Mouse (Mus musculus) embryonic facial prominence, embryonic 14.5 days (tissue): ENCODE results near the gene Fibp. TPM values are rescaled to one million over a fixed set of nuclear protein-coding genes. Genes with fewer than 3 reads are reported as not detected.

Experiments used
- ATAC-seq: fragments of 200-750 bp; cut with Nextera tagmentation; 2 replicates; pipeline ENCODE4 v1.8.0; 2017; ENCODE audit warnings: low read depth, moderate number of reproducible peaks, moderate TSS enrichment
- DNase-seq: peaks from one replicate; pipeline ENCODE4 v3.0.0-alpha.2; 2015; ENCODE audit warnings: low spot score
- H3K27ac ChIP-seq: fragments of 300-500 bp; sonication (generic); replicated peaks from 2 replicates; pipeline ENCODE4 v1.5.1; 2014; ENCODE audit warnings: low read depth, mild to moderate bottlenecking, low read length, moderate library complexity
- H3K27me3 ChIP-seq: fragments of 300-500 bp; sonication (generic); replicated peaks from 2 replicates; pipeline ENCODE4 v1.6.1; 2014; ENCODE audit warnings: low read length; ENCODE audit not compliant: control insufficient read depth, insufficient read depth
- H3K36me3 ChIP-seq: fragments of 300-500 bp; sonication (generic); 2 replicates; pipeline ENCODE4 v1.6.1; 2014; ENCODE audit warnings: low read length, mixed read lengths; ENCODE audit not compliant: control insufficient read depth, insufficient read depth
- H3K4me1 ChIP-seq: fragments of 300-500 bp; sonication (generic); 2 replicates; pipeline ENCODE4 v1.6.1; 2014; ENCODE audit warnings: antibody characterized with exemption, low read length; ENCODE audit not compliant: control insufficient read depth, insufficient read depth
- H3K4me2 ChIP-seq: fragments of 300-500 bp; sonication (generic); 2 replicates; pipeline ENCODE4 v1.6.1; 2014; ENCODE audit warnings: low read depth, mild to moderate bottlenecking, low read length, moderate library complexity, mixed read lengths
- H3K4me3 ChIP-seq: fragments of 300-500 bp; sonication (generic); 2 replicates; pipeline ENCODE4 v1.5.1; 2014; ENCODE audit warnings: low read depth, mild to moderate bottlenecking, low read length
- H3K9ac ChIP-seq: fragments of 300-500 bp; sonication (generic); 2 replicates; pipeline ENCODE4 v1.6.1; 2014; ENCODE audit warnings: low read depth, mild to moderate bottlenecking, low read length, moderate library complexity, mixed read lengths
- H3K9me3 ChIP-seq: fragments of 300-500 bp; sonication (generic); 2 replicates; pipeline ENCODE4 v1.6.1; 2016; ENCODE audit warnings: low read length; ENCODE audit not compliant: control insufficient read depth
- WGBS: fragments of 180-500 bp; shearing (Covaris S2); extraction: QIAGEN DNeasy Blood & Tissue Kit; methylation state at CpG from one replicate; pipeline ENCODE4 v1.1.7; 2014; 5-methylcytosine and 5-hydroxymethylcytosine counted together
- polyA plus RNA-seq: library from polyadenylated mRNA; unstranded; fragments of >200 nt; fragmentation: Nextera tagmentation; extraction: Ambion mirVana; gene quantifications from 2 replicates; pipeline ENCODE4 v1.2.1, GENCODE M21; 2014

Fibp gene
- polyA plus RNA-seq, 1 experiment from 2014 or later, result 75.0 TPM

- DNase-seq (peak; percentile 47), ATAC-seq (no peak)
- WGBS, result 85% methylated on average over 2 of the region's 2 CpGs
- Histone ChIP-seq H3K36me3 (peaks cover 25% of the 10 kb centered on the region), H3K4me2 (no peak overlapping the region), H3K4me1 (peaks cover 20% of the 10 kb centered on the region), H3K27ac (no peak overlapping the region), H3K9ac (0 out of 2 replicates have a peak overlapping the region, but pooled peaks have one; percentile 27), H3K9me3 (no peaks in the 10 kb centered on the region), H3K4me3 (no peak overlapping the region), H3K27me3 (no peaks in the 10 kb centered on the region)
Observed at GRCm38 (mm10) chr19:5428083-5428482, 32.3 kb upstream of the Fibp start.

GRCm38 (mm10) chr19:5429219-5429618 lies 31.2 kb upstream of the Fibp start:
- Histone ChIP-seq H3K36me3 (peaks cover 25% of the 10 kb centered on the region), H3K9me3 (no peaks in the 10 kb centered on the region), H3K4me3 (no peak overlapping the region), H3K4me2 (no peak overlapping the region), H3K9ac (no peak overlapping the region), H3K27ac (no peak overlapping the region), H3K27me3 (no peaks in the 10 kb centered on the region), H3K4me1 (peaks cover 26% of the 10 kb centered on the region)
- WGBS, result 80% methylated on average over 4 of the region's 4 CpGs
- no peak for ATAC-seq
- DNase-seq, result no peak

- no peak overlapping the region for H3K4me2 ChIP-seq
- H3K27me3 ChIP-seq, result no peaks in the 10 kb centered on the region
- H3K4me3 ChIP-seq, result no peak overlapping the region
- DNase-seq (no peak), ATAC-seq (no peak)
- H3K9me3 ChIP-seq, result no peaks in the 10 kb centered on the region
- peaks cover 25% of the 10 kb centered on the region for H3K36me3 ChIP-seq
- H3K9ac ChIP-seq, result no peak overlapping the region
- 63% methylated on average over 8 of the region's 8 CpGs for WGBS
- H3K27ac ChIP-seq, result no peak overlapping the region
- H3K4me1 ChIP-seq, result peaks cover 26% of the 10 kb centered on the region
Observed at GRCm38 (mm10) chr19:5429806-5430205, 30.6 kb upstream of the Fibp start.

- Histone ChIP-seq H3K4me2 (no peak overlapping the region), H3K27ac (no peak overlapping the region), H3K9me3 (no peaks in the 10 kb centered on the region), H3K27me3 (no peaks in the 10 kb centered on the region), H3K4me3 (no peak overlapping the region), H3K4me1 (peaks cover 26% of the 10 kb centered on the region), H3K36me3 (peaks cover 25% of the 10 kb centered on the region), H3K9ac (no peak overlapping the region)
- ATAC-seq, result no peak
- WGBS, result 94% methylated on average over 1 of the region's 1 CpGs
- no peak for DNase-seq
Observed at GRCm38 (mm10) chr19:5430408-5430807, 30.0 kb upstream of the Fibp start.

GRCm38 (mm10) chr19:5431911-5432464 lies 28.4 kb upstream of the Fibp start:
- H3K36me3 ChIP-seq, result peaks cover 15% of the 10 kb centered on the region
- H3K27me3 ChIP-seq, result no peaks in the 10 kb centered on the region
- no peak overlapping the region for H3K27ac ChIP-seq
- H3K9ac ChIP-seq, result no peak overlapping the region
- WGBS, result 67% methylated on average over 4 of the region's 4 CpGs
- no peak overlapping the region for H3K4me2 ChIP-seq
- no peak overlapping the region for H3K4me3 ChIP-seq
- no peaks in the 10 kb centered on the region for H3K9me3 ChIP-seq
- no peak for DNase-seq
- H3K4me1 ChIP-seq, result peaks cover 15% of the 10 kb centered on the region
- no peak for ATAC-seq

GRCm38 (mm10) chr19:5432992-5433852 lies 27.2 kb upstream of the Fibp start:
- peak overlapping the region; percentile 58 for H3K9ac ChIP-seq
- peak; percentile 80 for DNase-seq
- no peaks in the 10 kb centered on the region for H3K27me3 ChIP-seq
- no peak overlapping the region; the same call in none of the 2 replicates for H3K27ac ChIP-seq
- no peaks in the 10 kb centered on the region for H3K9me3 ChIP-seq
- peaks cover 15% of the 10 kb centered on the region for H3K4me1 ChIP-seq
- WGBS, result 7% methylated on average over 13 of the region's 16 CpGs
- H3K4me2 ChIP-seq, result peak overlapping the region; percentile 65
- ATAC-seq, result peak; percentile 64
- 0 out of 2 replicates have a peak, but pooled peaks cover 3% of the 10 kb centered on the region for H3K36me3 ChIP-seq
- H3K4me3 ChIP-seq, result peak overlapping the region; percentile 32

GRCm38 (mm10) chr19:5433951-5434350 lies 26.5 kb upstream of the Fibp start:
- ATAC-seq (no peak), DNase-seq (no peak)
- peaks cover 15% of the 10 kb centered on the region for H3K4me1 ChIP-seq
- no peaks in the 10 kb centered on the region for H3K27me3 ChIP-seq
- peak overlapping the region; percentile 65 for H3K4me2 ChIP-seq
- H3K27ac ChIP-seq, result no peak overlapping the region
- peak overlapping the region; percentile 58; the same call in 1 of the 2 replicates for H3K9ac ChIP-seq
- no peaks in the 10 kb centered on the region for H3K36me3 ChIP-seq
- H3K9me3 ChIP-seq, result no peaks in the 10 kb centered on the region
- H3K4me3 ChIP-seq, result no peak overlapping the region; the same call in 1 of the 2 replicates
- WGBS, result 64% methylated on average over 7 of the region's 7 CpGs

GRCm38 (mm10) chr19:5444371-5444908 lies 16.0 kb upstream of the Fibp start:
- no peak for DNase-seq
- WGBS, result 63% methylated on average over 9 of the region's 9 CpGs
- no peak overlapping the region for H3K9ac ChIP-seq

More at GRCm38 (mm10) chr19:5444371-5444908, 16.0 kb upstream of the Fibp start:
- Histone ChIP-seq H3K9me3 (peaks cover 4% of the 10 kb centered on the region; the same call in 1 of the 2 replicates), H3K27ac (no peak overlapping the region), H3K4me3 (no peak overlapping the region), H3K27me3 (peaks cover 28% of the 10 kb centered on the region), H3K4me2 (no peak overlapping the region), H3K4me1 (0 out of 2 replicates have a peak, but pooled peaks cover 4% of the 10 kb centered on the region), H3K36me3 (no peaks in the 10 kb centered on the region)
- no peak for ATAC-seq
